Mouse (Mus musculus): ENCODE measurements around the gene Cdc42ep3. TPM values are rescaled to one million over a fixed set of nuclear protein-coding genes. Genes with fewer than 3 reads are reported as not detected.

The Cdc42ep3 gene
- polyA plus RNA-seq, 1 experiment from 2014 or later: 46.8 TPM

DNA sequence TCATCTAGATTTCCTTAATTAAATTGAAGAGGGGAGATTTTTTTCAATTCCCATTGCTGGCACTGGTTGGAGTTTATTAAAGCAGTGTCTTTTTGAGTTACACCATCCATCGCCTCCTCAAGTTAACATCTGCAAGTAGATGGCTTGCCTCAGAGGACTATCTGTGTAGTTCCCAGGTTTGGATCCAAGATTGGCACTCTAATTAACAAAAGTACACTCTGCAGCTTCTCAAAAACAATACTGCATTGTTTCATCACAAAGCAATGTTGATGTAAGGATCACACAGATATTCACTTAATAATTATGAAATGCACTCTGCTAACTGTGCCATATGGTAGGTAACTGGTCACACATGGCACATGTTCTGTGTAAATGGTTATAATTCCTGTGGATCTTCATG is 45.4 kb downstream of the Cdc42ep3 start:
- no peak overlapping the region for H3K9ac ChIP-seq (ENCODE audit: low read depth, low read length)
- no peaks in the 10 kb centered on the region for H3K9me3 ChIP-seq (ENCODE audit: control insufficient read depth, low read length)
- H3K4me3 ChIP-seq (ENCODE audit: low read depth, low read length): no peak overlapping the region
- no peaks in the 10 kb centered on the region for H3K36me3 ChIP-seq (ENCODE audit: control insufficient read depth, insufficient read depth, low read length)
- no peak for ATAC-seq (replicated peaks; ENCODE audit: low FRiP score)
- 90% methylated on average over 1 of the region's 1 CpGs for WGBS
- no peak for DNase-seq (ENCODE audit: low spot score)
- H3K4me2 ChIP-seq: no peak overlapping the region
- H3K27ac ChIP-seq (ENCODE audit: low read depth, low read length): no peak overlapping the region
- no peaks in the 10 kb centered on the region for H3K27me3 ChIP-seq (replicated peaks; ENCODE audit: control insufficient read depth, insufficient read depth, low read length)
- no peaks in the 10 kb centered on the region for H3K4me1 ChIP-seq (replicated peaks; ENCODE audit: control insufficient read depth, insufficient read depth, low read length)

DNA sequence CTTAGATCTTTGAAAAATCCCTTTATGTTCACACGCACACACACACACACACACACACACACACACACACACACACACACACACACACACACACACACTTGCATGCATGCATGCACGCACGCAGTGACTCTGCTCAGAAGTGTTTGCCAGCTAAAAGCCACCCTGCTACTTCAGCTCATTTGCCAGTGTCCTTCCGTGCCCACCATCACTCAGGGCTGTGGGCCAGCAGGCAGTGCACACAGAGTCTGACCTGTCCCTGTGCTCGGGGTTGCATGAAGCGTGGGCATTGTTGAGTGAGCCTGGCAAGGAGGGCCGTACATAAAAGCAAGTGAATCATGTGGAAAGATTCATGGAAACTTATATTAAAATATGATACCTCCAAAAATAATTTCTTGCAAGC is 49.2 kb downstream of the Cdc42ep3 start:
- Histone ChIP-seq H3K9ac (ENCODE audit: low read depth, low read length) (no peak overlapping the region), H3K9me3 (ENCODE audit: control insufficient read depth, low read length) (no peaks in the 10 kb centered on the region), H3K27ac (ENCODE audit: low read depth, low read length) (no peak overlapping the region), H3K4me1 (replicated peaks; ENCODE audit: control insufficient read depth, insufficient read depth, low read length) (no peaks in the 10 kb centered on the region; the same call in 1 of the 2 replicates), H3K27me3 (replicated peaks; ENCODE audit: control insufficient read depth, insufficient read depth, low read length) (no peaks in the 10 kb centered on the region), H3K4me2 (no peak overlapping the region), H3K36me3 (ENCODE audit: control insufficient read depth, insufficient read depth, low read length) (no peaks in the 10 kb centered on the region), H3K4me3 (ENCODE audit: low read depth, low read length) (no peak overlapping the region)
- no peak for DNase-seq (ENCODE audit: low spot score)
- ATAC-seq (replicated peaks; ENCODE audit: low FRiP score): no peak
- 93% methylated on average over 7 of the region's 7 CpGs for WGBS

DNA sequence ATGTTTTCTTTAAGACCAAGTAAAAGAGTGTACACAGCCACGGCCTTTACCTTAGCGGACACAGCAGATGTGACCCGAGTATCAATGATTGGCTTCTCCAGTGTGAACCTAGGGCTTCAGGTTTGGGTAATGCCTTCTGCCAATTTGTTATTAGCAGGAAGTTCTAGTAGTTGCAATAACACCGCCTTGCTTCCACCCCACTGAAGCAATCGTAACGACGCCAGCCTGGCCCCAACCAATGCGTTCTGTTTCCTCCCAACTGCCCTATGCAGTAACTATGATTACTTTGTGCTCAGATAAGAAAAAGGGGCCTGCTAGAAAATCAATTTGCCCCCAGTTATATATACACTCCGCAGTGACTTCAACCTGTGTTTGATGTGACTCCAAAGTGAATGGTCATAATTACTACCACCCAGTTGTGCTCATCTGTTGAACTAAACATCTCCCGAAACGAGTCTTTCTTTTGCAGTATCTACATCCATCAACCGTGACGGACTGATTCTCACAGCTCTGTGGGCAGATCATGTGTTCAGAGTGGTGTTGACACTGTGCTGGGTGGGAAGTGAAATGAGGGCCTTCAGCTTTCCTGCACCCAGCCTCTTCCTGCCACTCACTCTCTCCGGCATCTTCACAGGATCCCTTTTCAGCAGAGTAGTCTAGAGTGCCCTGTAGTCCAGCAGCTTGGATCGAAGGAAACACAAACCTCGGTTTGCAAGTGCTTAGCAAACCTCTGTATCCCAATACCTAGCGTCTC is 51.0 kb downstream of the Cdc42ep3 start:
- H3K27me3 ChIP-seq (replicated peaks; ENCODE audit: control insufficient read depth, insufficient read depth, low read length): no peaks in the 10 kb centered on the region
- no peak for ATAC-seq (replicated peaks; ENCODE audit: low FRiP score)
- no peaks in the 10 kb centered on the region for H3K9me3 ChIP-seq (ENCODE audit: control insufficient read depth, low read length)
- no peak overlapping the region for H3K27ac ChIP-seq (ENCODE audit: low read depth, low read length)
- H3K36me3 ChIP-seq (ENCODE audit: control insufficient read depth, insufficient read depth, low read length): no peaks in the 10 kb centered on the region
- no peak overlapping the region for H3K4me2 ChIP-seq
- H3K4me3 ChIP-seq (ENCODE audit: low read depth, low read length): no peak overlapping the region
- 84% methylated on average over 17 of the region's 17 CpGs for WGBS
- no peak for DNase-seq (ENCODE audit: low spot score)
- H3K4me1 ChIP-seq (replicated peaks; ENCODE audit: control insufficient read depth, insufficient read depth, low read length): no peaks in the 10 kb centered on the region; the same call in 1 of the 2 replicates
- no peak overlapping the region for H3K9ac ChIP-seq (ENCODE audit: low read depth, low read length)

DNA sequence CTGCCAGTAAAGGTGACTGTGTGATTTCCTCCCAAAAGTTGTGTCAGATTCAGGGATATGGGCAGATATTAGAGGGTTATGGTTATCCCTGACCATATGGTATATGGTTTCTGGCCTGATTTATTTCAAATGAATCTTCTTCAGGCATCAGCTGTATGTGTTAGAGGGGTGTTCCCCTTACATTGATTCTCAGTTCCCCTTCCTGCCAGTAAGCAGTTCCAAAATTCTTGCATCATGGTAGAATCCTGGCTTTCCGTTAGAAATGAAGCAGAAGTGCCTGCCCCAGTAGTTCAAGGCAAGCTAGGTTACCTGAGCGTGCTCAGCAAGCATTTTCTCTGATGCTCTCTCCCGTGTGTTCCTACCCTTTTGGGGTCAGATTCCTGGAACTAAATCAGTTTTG is 51.7 kb downstream of the Cdc42ep3 start:
- H3K9me3 ChIP-seq (ENCODE audit: control insufficient read depth, low read length): no peaks in the 10 kb centered on the region
- no peak overlapping the region for H3K4me3 ChIP-seq (ENCODE audit: low read depth, low read length)
- WGBS: 79% methylated on average over 3 of the region's 3 CpGs
- DNase-seq (ENCODE audit: low spot score) (no peak), ATAC-seq (replicated peaks; ENCODE audit: low FRiP score) (no peak)
- no peak overlapping the region for H3K9ac ChIP-seq (ENCODE audit: low read depth, low read length)
- H3K36me3 ChIP-seq (ENCODE audit: control insufficient read depth, insufficient read depth, low read length): no peaks in the 10 kb centered on the region
- H3K4me1 ChIP-seq (replicated peaks; ENCODE audit: control insufficient read depth, insufficient read depth, low read length): no peaks in the 10 kb centered on the region; the same call in 1 of the 2 replicates
- no peak overlapping the region for H3K4me2 ChIP-seq
- H3K27me3 ChIP-seq (replicated peaks; ENCODE audit: control insufficient read depth, insufficient read depth, low read length): no peaks in the 10 kb centered on the region
- no peak overlapping the region for H3K27ac ChIP-seq (ENCODE audit: low read depth, low read length)

DNA sequence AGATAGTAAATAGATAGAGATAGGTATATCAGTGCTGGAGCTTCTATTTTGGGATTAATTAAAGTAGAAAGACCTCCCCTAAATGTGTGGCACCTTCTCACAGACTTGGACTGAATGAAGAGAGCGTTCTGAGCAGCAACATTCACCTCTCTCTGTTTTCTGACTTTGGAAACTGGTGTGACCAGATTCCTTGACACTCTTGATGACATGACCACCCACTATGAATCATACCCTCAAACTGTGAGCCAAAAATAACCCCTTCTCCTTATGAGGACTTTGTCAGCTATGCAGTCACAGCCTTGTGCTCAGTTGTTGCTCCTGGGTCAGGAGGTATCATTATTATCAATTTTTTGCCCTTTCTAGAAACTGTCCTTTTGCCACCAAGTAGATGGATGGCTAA is 55.0 kb downstream of the Cdc42ep3 start:
- no peaks in the 10 kb centered on the region for H3K9me3 ChIP-seq (ENCODE audit: control insufficient read depth, low read length)
- no peak overlapping the region for H3K4me3 ChIP-seq (ENCODE audit: low read depth, low read length)
- DNase-seq (ENCODE audit: low spot score) (no peak), ATAC-seq (replicated peaks; ENCODE audit: low FRiP score) (no peak)
- H3K27me3 ChIP-seq (replicated peaks; ENCODE audit: control insufficient read depth, insufficient read depth, low read length): no peaks in the 10 kb centered on the region
- H3K4me1 ChIP-seq (replicated peaks; ENCODE audit: control insufficient read depth, insufficient read depth, low read length): no peaks in the 10 kb centered on the region; the same call in 1 of the 2 replicates
- no peak overlapping the region for H3K4me2 ChIP-seq
- no peak overlapping the region for H3K9ac ChIP-seq (ENCODE audit: low read depth, low read length)
- H3K27ac ChIP-seq (ENCODE audit: low read depth, low read length): no peak overlapping the region
- no peaks in the 10 kb centered on the region for H3K36me3 ChIP-seq (ENCODE audit: control insufficient read depth, insufficient read depth, low read length)
- WGBS: 90% methylated on average over 1 of the region's 1 CpGs

DNA sequence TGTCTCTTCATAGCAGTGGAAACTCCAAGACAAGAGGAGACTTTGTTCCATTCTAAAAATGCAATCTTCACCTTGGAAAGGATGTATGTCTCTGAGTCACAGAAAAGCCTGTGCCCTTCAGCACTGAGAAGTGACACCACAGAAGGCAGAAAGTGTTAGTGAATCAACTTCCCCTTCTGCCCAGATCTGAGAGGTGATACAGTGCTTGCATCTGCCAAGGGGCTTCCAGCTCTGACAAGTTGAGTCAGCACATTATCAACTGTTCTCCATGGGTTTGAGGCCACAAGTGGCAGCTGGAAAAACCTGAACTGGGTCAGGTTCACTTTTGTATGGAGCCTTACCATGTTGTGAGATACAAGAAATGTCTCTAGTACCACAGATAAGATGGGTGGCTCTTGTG is 55.9 kb downstream of the Cdc42ep3 start:
- Histone ChIP-seq H3K9me3 (ENCODE audit: control insufficient read depth, low read length) (no peaks in the 10 kb centered on the region), H3K9ac (ENCODE audit: low read depth, low read length) (no peak overlapping the region), H3K4me1 (replicated peaks; ENCODE audit: control insufficient read depth, insufficient read depth, low read length) (no peaks in the 10 kb centered on the region; the same call in 1 of the 2 replicates), H3K36me3 (ENCODE audit: control insufficient read depth, insufficient read depth, low read length) (no peaks in the 10 kb centered on the region), H3K4me3 (ENCODE audit: low read depth, low read length) (no peak overlapping the region), H3K27me3 (replicated peaks; ENCODE audit: control insufficient read depth, insufficient read depth, low read length) (no peaks in the 10 kb centered on the region), H3K27ac (ENCODE audit: low read depth, low read length) (no peak overlapping the region), H3K4me2 (no peak overlapping the region)
- DNase-seq (ENCODE audit: low spot score): no peak
- no peak for ATAC-seq (replicated peaks; ENCODE audit: low FRiP score)

DNA sequence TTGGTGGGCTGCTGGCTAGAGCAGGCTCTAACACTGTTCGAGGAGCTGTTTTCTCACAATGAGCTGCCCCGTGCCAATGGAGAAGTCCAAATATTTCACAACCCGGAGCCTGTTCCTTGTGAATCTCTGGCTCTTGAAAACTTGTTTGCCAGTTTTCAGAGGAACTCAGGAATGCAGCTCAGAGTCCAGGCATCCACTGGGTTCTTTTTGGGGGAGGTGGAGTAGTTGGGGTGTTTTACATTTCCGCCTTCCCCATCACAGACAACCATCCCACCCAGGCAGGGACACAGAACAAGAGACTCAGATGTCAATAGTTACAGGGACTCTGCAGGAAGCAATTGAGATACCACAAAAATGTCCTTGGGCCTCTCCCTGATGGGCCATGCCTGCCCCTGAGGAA is 59.0 kb downstream of the Cdc42ep3 start:
- H3K4me3 ChIP-seq (ENCODE audit: low read depth, low read length): no peak overlapping the region
- no peaks in the 10 kb centered on the region for H3K27me3 ChIP-seq (replicated peaks; ENCODE audit: control insufficient read depth, insufficient read depth, low read length)
- H3K4me2 ChIP-seq: no peak overlapping the region
- 48% methylated on average over 4 of the region's 4 CpGs for WGBS
- H3K27ac ChIP-seq (ENCODE audit: low read depth, low read length): no peak overlapping the region
- ATAC-seq (replicated peaks; ENCODE audit: low FRiP score) (no peak), DNase-seq (ENCODE audit: low spot score) (no peak)
- H3K9me3 ChIP-seq (ENCODE audit: control insufficient read depth, low read length): no peaks in the 10 kb centered on the region
- no peaks in the 10 kb centered on the region for H3K4me1 ChIP-seq (replicated peaks; ENCODE audit: control insufficient read depth, insufficient read depth, low read length)
- H3K36me3 ChIP-seq (ENCODE audit: control insufficient read depth, insufficient read depth, low read length): no peaks in the 10 kb centered on the region
- no peak overlapping the region for H3K9ac ChIP-seq (ENCODE audit: low read depth, low read length)

DNA sequence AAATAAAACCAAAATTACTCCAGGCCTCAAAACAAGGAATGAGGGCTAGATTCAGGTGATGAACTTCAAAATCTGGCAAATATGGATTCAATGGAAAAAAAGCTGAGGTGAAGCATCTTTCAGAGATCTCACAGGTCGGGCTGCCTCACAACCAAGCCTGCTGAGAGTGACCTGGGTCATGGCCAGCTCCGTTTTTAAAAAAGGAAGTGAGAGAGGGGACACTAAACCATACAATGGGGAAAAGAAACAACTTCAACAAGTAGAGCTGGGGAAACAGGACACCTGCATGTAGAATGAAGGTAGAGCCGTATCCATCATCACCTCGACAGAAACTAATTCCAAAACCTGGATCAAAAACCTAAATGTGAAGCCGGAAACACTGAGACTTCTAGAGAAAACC is 63.2 kb downstream of the Cdc42ep3 start:
- Histone ChIP-seq H3K27me3 (replicated peaks; ENCODE audit: control insufficient read depth, insufficient read depth, low read length) (no peaks in the 10 kb centered on the region), H3K36me3 (ENCODE audit: control insufficient read depth, insufficient read depth, low read length) (no peaks in the 10 kb centered on the region), H3K9me3 (ENCODE audit: control insufficient read depth, low read length) (no peaks in the 10 kb centered on the region), H3K4me2 (no peak overlapping the region), H3K9ac (ENCODE audit: low read depth, low read length) (no peak overlapping the region), H3K4me3 (ENCODE audit: low read depth, low read length) (no peak overlapping the region), H3K27ac (ENCODE audit: low read depth, low read length) (no peak overlapping the region), H3K4me1 (replicated peaks; ENCODE audit: control insufficient read depth, insufficient read depth, low read length) (no peaks in the 10 kb centered on the region)
- 70% methylated on average over 5 of the region's 5 CpGs for whole genome bisulfite sequencing
- ATAC-seq (replicated peaks; ENCODE audit: low FRiP score) (no peak), DNase-seq (ENCODE audit: low spot score) (no peak)

DNA sequence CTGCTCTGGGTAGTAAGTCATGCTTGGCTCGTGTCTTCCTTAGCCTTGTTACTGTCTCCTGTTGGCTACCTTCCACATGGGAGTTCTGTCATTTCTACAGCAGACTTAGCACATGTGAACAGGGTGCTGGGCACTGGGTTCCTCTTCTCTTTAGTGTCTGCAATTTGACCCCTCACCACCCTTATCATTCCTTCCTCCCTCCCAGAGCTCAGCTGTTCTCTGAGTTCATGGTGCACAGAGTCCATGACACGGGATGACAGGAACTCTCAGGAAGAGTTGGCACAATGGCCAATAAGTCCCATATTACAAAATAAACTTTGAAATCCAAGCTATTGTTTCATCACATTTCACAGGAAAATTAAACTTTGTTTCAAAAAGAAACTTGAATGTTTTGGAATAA is 64.2 kb downstream of the Cdc42ep3 start:
- 73% methylated on average over 2 of the region's 2 CpGs for WGBS
- DNase-seq (ENCODE audit: low spot score) (no peak), ATAC-seq (replicated peaks; ENCODE audit: low FRiP score) (no peak)
- H3K36me3 ChIP-seq (ENCODE audit: control insufficient read depth, insufficient read depth, low read length): no peaks in the 10 kb centered on the region
- H3K4me3 ChIP-seq (ENCODE audit: low read depth, low read length): no peak overlapping the region
- no peaks in the 10 kb centered on the region for H3K4me1 ChIP-seq (replicated peaks; ENCODE audit: control insufficient read depth, insufficient read depth, low read length)
- no peak overlapping the region for H3K4me2 ChIP-seq
- no peak overlapping the region for H3K27ac ChIP-seq (ENCODE audit: low read depth, low read length)
- H3K9me3 ChIP-seq (ENCODE audit: control insufficient read depth, low read length): no peaks in the 10 kb centered on the region
- H3K9ac ChIP-seq (ENCODE audit: low read depth, low read length): no peak overlapping the region
- no peaks in the 10 kb centered on the region for H3K27me3 ChIP-seq (replicated peaks; ENCODE audit: control insufficient read depth, insufficient read depth, low read length)

Measured in liver, embryonic 11.5 days (tissue).